In the genomic region with DNA sequence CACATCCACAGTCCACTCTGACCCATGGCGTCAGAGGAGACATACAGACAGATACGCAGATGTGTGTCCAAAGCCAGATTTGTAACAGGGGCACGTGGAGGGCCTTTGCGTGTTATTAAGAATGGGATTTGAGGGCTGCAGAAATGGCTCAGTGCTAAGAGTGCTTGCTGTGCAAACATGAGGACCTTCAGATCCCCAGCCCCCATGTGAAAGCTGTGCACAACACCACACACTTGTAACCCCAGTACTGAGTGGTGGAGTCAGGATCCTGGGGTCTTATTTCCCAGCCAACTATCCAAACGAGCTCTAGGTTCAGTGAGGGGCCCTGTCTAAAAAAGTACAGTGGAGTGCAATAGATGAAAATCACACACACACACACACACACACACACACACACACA, we compare ENCODE assay signal across 30 mouse cellular contexts.
"Had no signal": no experiment of that assay in that cellular context is flagged by ENCODE, and none has a peak within 500 bp of the region (broad histone marks: within the 10 kb centered on the region; RNA-seq: fewer than 3 reads in every experiment).

No protein-coding gene starts in this region.

- ATAC-seq: liver, embryonic 12.5 days; liver, postnatal 0 days; lung, postnatal 0 days; midbrain, embryonic 13.5 days; midbrain, embryonic 15.5 days had no signal

- H3K27me3 ChIP-seq: limb, embryonic 12.5 days; limb, embryonic 13.5 days; limb, embryonic 15.5 days; liver, embryonic 12.5 days; liver, embryonic 13.5 days; liver, embryonic 15.5 days; lung, embryonic 15.5 days; megakaryocyte, embryonic 14.5 days; midbrain, embryonic 12.5 days; midbrain, embryonic 13.5 days; midbrain, embryonic 15.5 days; neural tube, embryonic 12.5 days had no signal

- H3K9ac ChIP-seq: limb, embryonic 12.5 days; limb, embryonic 13.5 days; limb, embryonic 15.5 days; liver, embryonic 12.5 days; liver, embryonic 13.5 days; liver, embryonic 14.5 days; liver, embryonic 15.5 days; liver, postnatal 0 days; lung, embryonic 14.5 days; lung, embryonic 15.5 days; midbrain, embryonic 12.5 days; midbrain, embryonic 13.5 days; midbrain, embryonic 15.5 days; neural tube, embryonic 12.5 days had no signal

- H3K4me3 ChIP-seq: limb, embryonic 10.5 days; limb, embryonic 12.5 days; limb, embryonic 13.5 days; limb, embryonic 15.5 days; liver, embryonic 12.5 days; liver, embryonic 13.5 days; liver, embryonic 15.5 days; lung, embryonic 15.5 days; megakaryocyte, embryonic 14.5 days; midbrain, embryonic 10.5 days; midbrain, embryonic 12.5 days; midbrain, embryonic 13.5 days; midbrain, embryonic 15.5 days; myocyte; neural tube, embryonic 12.5 days had no signal

- H3K9me3 ChIP-seq: limb, embryonic 10.5 days; limb, embryonic 15.5 days; liver, embryonic 12.5 days; liver, embryonic 13.5 days; liver, embryonic 15.5 days; lung, embryonic 15.5 days; megakaryocyte, embryonic 14.5 days; midbrain, embryonic 10.5 days; midbrain, embryonic 12.5 days; midbrain, embryonic 15.5 days; neural tube, embryonic 12.5 days had no signal

- DNase-seq: left cerebral cortex, postnatal 4 days; liver; liver, embryonic 13.5 days; liver, postnatal 0 days; lung, adult 18-20 months; lung, adult 2 months; lung, embryonic 14.5 days; lung, postnatal 10 days; lung, postnatal 14 days; lung, postnatal 36 days; lung, postnatal 4 days; midbrain, embryonic 14.5 days had no signal

- H3K4me1 ChIP-seq: limb, embryonic 12.5 days; limb, embryonic 13.5 days; limb, embryonic 15.5 days; liver, embryonic 12.5 days; liver, embryonic 13.5 days; liver, embryonic 15.5 days; lung, embryonic 15.5 days; megakaryocyte, embryonic 14.5 days; midbrain, embryonic 13.5 days; midbrain, embryonic 15.5 days; neural tube, embryonic 12.5 days had no signal

- H3K4me2 ChIP-seq: limb, embryonic 12.5 days; limb, embryonic 13.5 days; limb, embryonic 15.5 days; liver, embryonic 11.5 days; liver, embryonic 12.5 days; liver, embryonic 13.5 days; liver, embryonic 15.5 days; lung, embryonic 14.5 days; lung, embryonic 15.5 days; midbrain, embryonic 12.5 days; midbrain, embryonic 13.5 days; midbrain, embryonic 15.5 days; neural tube, embryonic 12.5 days had no signal

- H3K36me3 ChIP-seq: limb, embryonic 10.5 days; limb, embryonic 12.5 days; limb, embryonic 13.5 days; limb, embryonic 15.5 days; liver, embryonic 12.5 days; liver, embryonic 13.5 days; liver, embryonic 15.5 days; lung, embryonic 15.5 days; midbrain, embryonic 10.5 days; midbrain, embryonic 12.5 days; midbrain, embryonic 13.5 days; midbrain, embryonic 15.5 days; neural tube, embryonic 12.5 days had no signal

- H3K27ac ChIP-seq: limb, embryonic 10.5 days; limb, embryonic 12.5 days; limb, embryonic 13.5 days; limb, embryonic 15.5 days; liver, embryonic 12.5 days; liver, embryonic 13.5 days; liver, embryonic 14.5 days; liver, embryonic 15.5 days; lung, embryonic 15.5 days; macrophage; midbrain, embryonic 10.5 days; midbrain, embryonic 12.5 days; midbrain, embryonic 13.5 days; midbrain, embryonic 15.5 days; neural tube, embryonic 12.5 days had no signal
